Mouse (Mus musculus) myocyte (in vitro differentiated cells): ENCODE data around the gene Armc6. TPM values are rescaled to one million over a fixed set of nuclear protein-coding genes. Genes with fewer than 3 reads are reported as not detected.

Experiments
- H3K27me3 ChIP-seq: one replicate; pipeline ENCODE4 v1.6.1; 2011; ENCODE audit not compliant: control insufficient read depth, insufficient read depth, insufficient read length
- H3K36me3 ChIP-seq: one replicate; pipeline ENCODE4 v1.6.1; 2011; ENCODE audit not compliant: control insufficient read depth, insufficient read depth
- H3K4me2 ChIP-seq: one replicate; pipeline ENCODE4 v1.6.1; 2011; ENCODE audit warnings: low read depth, control low read depth
- H3K4me3 ChIP-seq: one replicate; pipeline ENCODE4 v1.5.1; 2011; ENCODE audit warnings: mild to moderate bottlenecking, control low read depth, moderate library complexity
- H3K79me2 ChIP-seq: one replicate; pipeline ENCODE4 v1.6.1; 2011; ENCODE audit not compliant: control insufficient read depth, insufficient read depth
- H3ac ChIP-seq: one replicate; pipeline ENCODE4 v1.6.1; 2011; ENCODE audit not compliant: control insufficient read depth, insufficient read length
- CEBPB ChIP-seq: IDR thresholded peaks from 2 replicates; pipeline ENCODE4 v1.6.1; 2011; ENCODE audit warnings: mild to moderate bottlenecking, moderate library complexity; ENCODE audit not compliant: poor library complexity, insufficient read depth, severe bottlenecking
- E2F4 ChIP-seq: IDR thresholded peaks from one replicate; pipeline ENCODE4 v1.6.1; 2011; ENCODE audit warnings: mild to moderate bottlenecking, control low read depth, moderate library complexity; ENCODE audit not compliant: insufficient read depth
- MAX ChIP-seq: IDR thresholded peaks from one replicate; pipeline ENCODE4 v1.6.1; 2011; ENCODE audit warnings: low read depth, mild to moderate bottlenecking, control low read depth
- MYOD1 ChIP-seq, 3 experiments: IDR thresholded peaks; one replicate each; pipeline ENCODE4 v1.6.1; 2011; ENCODE audit warnings: control low read depth in 2 of 3, low read depth in 2 of 3, mild to moderate bottlenecking in 2 of 3, moderate library complexity in 1 of 3; ENCODE audit not compliant: insufficient read length in 2 of 3, control insufficient read depth in 1 of 3
- MYOG ChIP-seq, 3 experiments: IDR thresholded peaks; one replicate each; pipeline ENCODE4 v1.6.1; 2011; ENCODE audit warnings: control low read depth in 2 of 3, low read depth in 2 of 3, mild to moderate bottlenecking in 2 of 3; ENCODE audit not compliant: insufficient read length in 2 of 3, control insufficient read depth in 1 of 3, insufficient read depth in 1 of 3
- POLR2A ChIP-seq: IDR thresholded peaks from one replicate; pipeline ENCODE4 v1.6.1; 2011; ENCODE audit warnings: low read depth, mild to moderate bottlenecking, control low read depth, moderate library complexity; ENCODE audit not compliant: insufficient read length
- POLR2AphosphoS2 ChIP-seq: IDR thresholded peaks from one replicate; pipeline ENCODE4 v1.6.1; 2011; ENCODE audit warnings: low read depth, control low read depth; ENCODE audit not compliant: insufficient read length
- REST ChIP-seq: IDR thresholded peaks from one replicate; pipeline ENCODE4 v1.6.1; 2011; ENCODE audit warnings: mild to moderate bottlenecking, control low read depth, moderate library complexity; ENCODE audit not compliant: insufficient read depth, insufficient read length
- SRF ChIP-seq: IDR thresholded peaks from one replicate; pipeline ENCODE4 v1.6.1; 2011; ENCODE audit warnings: low read depth; ENCODE audit not compliant: control insufficient read depth, insufficient read length
- TCF12 ChIP-seq: IDR thresholded peaks from one replicate; pipeline ENCODE4 v1.6.1; 2011; ENCODE audit warnings: mild to moderate bottlenecking, control low read depth; ENCODE audit not compliant: poor library complexity, insufficient read depth, severe bottlenecking
- TCF3 ChIP-seq: IDR thresholded peaks from one replicate; pipeline ENCODE4 v1.6.1; 2011; ENCODE audit warnings: low read depth, control low read depth; ENCODE audit not compliant: insufficient read length
- USF1 ChIP-seq: IDR thresholded peaks from one replicate; pipeline ENCODE4 v1.6.1; 2011; ENCODE audit warnings: low read depth, mild to moderate bottlenecking, control low read depth, moderate library complexity
- polyA plus RNA-seq: library from polyadenylated mRNA; unstranded; fragments of >200 nt; fragmentation: generic; extraction: Trizol; gene quantifications from one replicate; pipeline ENCODE4 v1.2.1, GENCODE M21; 2012; ENCODE audit warnings: missing spikeins

The Armc6 gene
- polyA plus RNA-seq, 1 experiment = 35.4 TPM

- Histone ChIP-seq H3K4me3 (peak overlapping the region; percentile 33), H3K79me2 (no peaks in the 10 kb centered on the region), H3K27me3 (no peaks in the 10 kb centered on the region), H3K36me3 (no peaks in the 10 kb centered on the region), H3ac (peak overlapping the region; percentile 7), H3K4me2 (peak overlapping the region; percentile 96)
- no peak for TF ChIP-seq CEBPB
- no peak for TF ChIP-seq POLR2AphosphoS2
- no peak for TF ChIP-seq TCF3
- no peak for TF ChIP-seq TCF12
- TF ChIP-seq E2F4 = no peak
Measured at GRCm38 (mm10) chr8:70211726-70212111, 22.5 kb downstream of the Armc6 start.

- peak overlapping the region; percentile 33 for H3K4me3 ChIP-seq
- TF ChIP-seq E2F4 = no peak
- TF ChIP-seq USF1 = no peak
- no peak for TF ChIP-seq MYOG (IDR thresholded peaks at IDR 0.05; ENCODE audit: control insufficient read depth in 1 of 3, insufficient read depth in 1 of 3, insufficient read length in 2 of 3, low read depth in 2 of 3)
- TF ChIP-seq TCF12 = no peak
- no peak for TF ChIP-seq MYOD1 (IDR thresholded peaks at IDR 0.05; ENCODE audit: control insufficient read depth in 1 of 3, insufficient read length in 2 of 3, low read depth in 2 of 3)
- no peak for TF ChIP-seq MAX
- peak overlapping the region; percentile 96 for H3K4me2 ChIP-seq
- no peaks in the 10 kb centered on the region for H3K27me3 ChIP-seq
- H3K79me2 ChIP-seq = no peaks in the 10 kb centered on the region
- H3K36me3 ChIP-seq = no peaks in the 10 kb centered on the region
- no peak overlapping the region for H3ac ChIP-seq
Measured at GRCm38 (mm10) chr8:70211275-70211674, 23.0 kb downstream of the Armc6 start.

GRCm38 (mm10) chr8:70210538-70210937 is 23.7 kb downstream of the Armc6 start:
- TF ChIP-seq MYOD1 (IDR thresholded peaks at IDR 0.05; ENCODE audit: control insufficient read depth in 1 of 3, insufficient read length in 2 of 3, low read depth in 2 of 3) (no peak), MYOG (IDR thresholded peaks at IDR 0.05; ENCODE audit: control insufficient read depth in 1 of 3, insufficient read depth in 1 of 3, insufficient read length in 2 of 3, low read depth in 2 of 3) (no peak), E2F4 (no peak), REST (no peak), POLR2A (no peak), CEBPB (no peak), TCF3 (no peak), SRF (no peak)
- Histone ChIP-seq H3K4me3 (no peak overlapping the region), H3ac (no peak overlapping the region)

GRCm38 (mm10) chr8:70208130-70208529 is 26.1 kb downstream of the Armc6 start:
- H3K79me2 ChIP-seq = no peaks in the 10 kb centered on the region
- TF ChIP-seq E2F4 (no peak), MYOG (IDR thresholded peaks at IDR 0.05; ENCODE audit: control insufficient read depth in 1 of 3, insufficient read depth in 1 of 3, insufficient read length in 2 of 3, low read depth in 2 of 3) (no peak), SRF (no peak), MYOD1 (IDR thresholded peaks at IDR 0.05; ENCODE audit: control insufficient read depth in 1 of 3, insufficient read length in 2 of 3, low read depth in 2 of 3) (no peak), CEBPB (no peak), TCF3 (no peak), MAX (no peak), POLR2AphosphoS2 (no peak), USF1 (no peak), REST (no peak), TCF12 (no peak), POLR2A (no peak)
- H3K4me2 ChIP-seq = no peak overlapping the region
- no peaks in the 10 kb centered on the region for H3K27me3 ChIP-seq
- H3K4me3 ChIP-seq = no peak overlapping the region
- H3ac ChIP-seq = no peak overlapping the region
- no peaks in the 10 kb centered on the region for H3K36me3 ChIP-seq

More at GRCm38 (mm10) chr8:70210538-70210937, 23.7 kb downstream of the Armc6 start:
- Histone ChIP-seq H3K4me2 (no peak overlapping the region), H3K27me3 (no peaks in the 10 kb centered on the region), H3K79me2 (no peaks in the 10 kb centered on the region), H3K36me3 (no peaks in the 10 kb centered on the region)

- no peak for TF ChIP-seq CEBPB
- no peak for TF ChIP-seq TCF12
- no peak for TF ChIP-seq TCF3
- TF ChIP-seq MYOG (IDR thresholded peaks at IDR 0.05; ENCODE audit: control insufficient read depth in 1 of 3, insufficient read depth in 1 of 3, insufficient read length in 2 of 3, low read depth in 2 of 3) = no peak
- no peak for TF ChIP-seq POLR2AphosphoS2
- no peak for TF ChIP-seq POLR2A
- no peak for TF ChIP-seq REST
- TF ChIP-seq E2F4 = no peak
- TF ChIP-seq USF1 = no peak
- no peak for TF ChIP-seq SRF
- Histone ChIP-seq H3ac (no peak overlapping the region), H3K36me3 (no peaks in the 10 kb centered on the region), H3K79me2 (no peaks in the 10 kb centered on the region), H3K4me3 (no peak overlapping the region), H3K27me3 (no peaks in the 10 kb centered on the region), H3K4me2 (no peak overlapping the region)
Measured at GRCm38 (mm10) chr8:70204757-70205156, 29.5 kb downstream of the Armc6 start.
